Mouse (Mus musculus): ENCODE data around the gene Prl3a1. TPM values are rescaled to one million over a fixed set of nuclear protein-coding genes. Genes with fewer than 3 reads are reported as not detected.

The Prl3a1 gene
- not detected in 2 replicates for polyA plus RNA-seq (2016; fragmentation: Nextera tagmentation; extraction: Ambion mirVana)

DNA sequence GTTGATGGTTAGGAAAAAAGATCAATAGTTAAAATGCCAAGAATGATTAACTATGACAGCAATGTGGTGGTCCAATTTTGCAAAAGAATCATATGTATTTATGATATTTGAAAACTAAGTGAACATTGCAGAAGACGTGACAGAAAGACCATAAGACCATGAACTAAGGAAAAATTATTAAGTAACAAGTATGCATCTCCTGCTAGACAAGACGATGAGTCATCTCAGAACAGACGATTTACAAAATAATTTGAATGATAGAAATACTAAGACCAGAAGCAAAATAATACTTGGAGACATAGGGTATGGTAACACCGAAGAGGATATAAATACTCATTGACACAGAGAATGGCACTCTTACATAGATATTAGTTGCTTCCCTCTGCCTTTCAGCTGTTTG lies at the start of gene Prl3a1:
Gene Prl3a1 (plus strand): TSS at position 301 of the 400 bp plus-strand sequence.
- Histone ChIP-seq H3K36me3 (replicated peaks) (no peaks in the 10 kb centered on the region), H3K27me3 (replicated peaks; ENCODE audit: low read depth, poor library complexity, severe bottlenecking) (no peaks in the 10 kb centered on the region), H3K9me3 (no peaks in the 10 kb centered on the region; the same call in 1 of the 2 replicates), H3K4me1 (no peaks in the 10 kb centered on the region), H3K27ac (replicated peaks) (no peak within 1 kb of the TSS), H3K4me3 (no peak within 1 kb of the TSS)
- 91% methylated on average over 4 of the region's 4 CpGs for WGBS
- no peak for DNase-seq (ENCODE audit: low spot score)

DNA sequence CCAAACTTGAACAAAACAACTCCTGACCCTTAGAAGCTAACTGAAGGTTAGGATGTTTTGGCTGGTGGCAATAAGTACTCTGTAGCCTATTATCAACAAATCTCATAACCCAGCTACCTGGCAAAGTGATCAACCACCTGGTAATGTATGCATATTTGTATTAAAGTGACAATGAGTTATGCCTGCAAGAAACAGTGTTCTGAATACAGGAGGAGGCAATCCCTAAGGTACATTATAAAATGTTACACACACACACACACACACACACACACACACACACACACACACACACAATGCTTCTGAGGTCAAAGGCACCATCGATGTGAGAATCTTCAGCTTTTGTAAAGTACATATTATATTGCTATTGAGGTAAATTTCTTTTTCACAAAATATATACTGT lies 17.7 kb upstream of the Prl3a1 start, which contains the start of gene Prl3b1:
Gene Prl3b1 (plus strand): TSS at position 301 of the 400 bp plus-strand sequence.
- WGBS = 89% methylated on average over 1 of the region's 1 CpGs
- DNase-seq (ENCODE audit: low spot score) = no peak
- H3K4me1 ChIP-seq = no peaks in the 10 kb centered on the region
- H3K27me3 ChIP-seq (replicated peaks; ENCODE audit: low read depth, poor library complexity, severe bottlenecking) = no peaks in the 10 kb centered on the region
- no peaks in the 10 kb centered on the region for H3K9me3 ChIP-seq
- no peak within 1 kb of the TSS for H3K27ac ChIP-seq (replicated peaks)
- H3K4me3 ChIP-seq = no peak within 1 kb of the TSS
- no peaks in the 10 kb centered on the region for H3K36me3 ChIP-seq (replicated peaks)

- DNase-seq (ENCODE audit: low spot score) = no peak
- H3K9me3 ChIP-seq = no peaks in the 10 kb centered on the region
- H3K27ac ChIP-seq (replicated peaks) = no peak within 1 kb of the TSS
- H3K4me1 ChIP-seq = no peaks in the 10 kb centered on the region
- H3K4me3 ChIP-seq = no peak within 1 kb of the TSS
- H3K27me3 ChIP-seq (replicated peaks; ENCODE audit: low read depth, poor library complexity, severe bottlenecking) = no peaks in the 10 kb centered on the region
- H3K36me3 ChIP-seq (replicated peaks) = no peaks in the 10 kb centered on the region
- WGBS = 85% methylated on average over 7 of the region's 7 CpGs
These were observed 53.3 kb downstream of the Prl3a1 start, which contains the start of gene Prl6a1 for GRCm38 (mm10) chr13:27312334-27313225. Gene Prl6a1, plus strand, starts transcription at chr13:27312627.

Other genes starting within 250 kb of the Prl3a1 start
- gene Prl, start 201.9 kb upstream of the Prl3a1 start, polyA plus RNA-seq (2016; fragmentation: Nextera tagmentation; extraction: Ambion mirVana) = not detected in 2 replicates
- gene Prl3d1, start 165.2 kb upstream of the Prl3a1 start, polyA plus RNA-seq (2016; fragmentation: Nextera tagmentation; extraction: Ambion mirVana) = not detected in 2 replicates
- gene Prl3d2, start 137.7 kb upstream of the Prl3a1 start, polyA plus RNA-seq (2016; fragmentation: Nextera tagmentation; extraction: Ambion mirVana) = not detected in 2 replicates
- not detected in 2 replicates for gene Prl3d3, start 102.6 kb upstream of the Prl3a1 start, polyA plus RNA-seq (2016; fragmentation: Nextera tagmentation; extraction: Ambion mirVana)
- gene Prl3c1, start 62.8 kb upstream of the Prl3a1 start, polyA plus RNA-seq (2016; fragmentation: Nextera tagmentation; extraction: Ambion mirVana) = not detected in 2 replicates
- gene Prl3b1, start 17.6 kb upstream of the Prl3a1 start, polyA plus RNA-seq (2016; fragmentation: Nextera tagmentation; extraction: Ambion mirVana) = 1.5 and 2.2 TPM in 2 replicates
- gene Prl6a1, start 53.2 kb downstream of the Prl3a1 start, polyA plus RNA-seq (2016; fragmentation: Nextera tagmentation; extraction: Ambion mirVana) = not detected in 2 replicates
- not detected in 2 replicates for gene Prl8a2, start 86.2 kb downstream of the Prl3a1 start, polyA plus RNA-seq (2016; fragmentation: Nextera tagmentation; extraction: Ambion mirVana)
- gene Prl2b1, start 131.4 kb downstream of the Prl3a1 start, polyA plus RNA-seq (2016; fragmentation: Nextera tagmentation; extraction: Ambion mirVana) = not detected in 2 replicates
- gene Prl8a6, start 179.3 kb downstream of the Prl3a1 start, polyA plus RNA-seq (2016; fragmentation: Nextera tagmentation; extraction: Ambion mirVana) = not detected in 2 replicates